Mouse (Mus musculus): Measurements from ENCODE around the gene Btbd1. TPM values are rescaled to one million over a fixed set of nuclear protein-coding genes. Genes with fewer than 3 reads are reported as not detected.

Btbd1 gene
- total RNA-seq (2023), result 52.2 TPM

GRCm38 (mm10) chr7:81829379-81829894 lies at the start of gene Btbd1:
Gene Btbd1, minus strand, starts transcription at chr7:81829431.

GRCm38 (mm10) chr7:81858968-81859721 lies 29.9 kb upstream of the Btbd1 start, which contains the start of gene Tm6sf1:
Gene Tm6sf1, plus strand, starts transcription at chr7:81859001.

GRCm38 (mm10) chr7:81855694-81856093 lies 26.5 kb upstream of the Btbd1 start, which contains the start of gene Gm10160:
Gene Gm10160, minus strand, starts transcription at chr7:81855794.

GRCm38 (mm10) chr7:81789095-81789757 lies 40.0 kb downstream of the Btbd1 start, which contains the start of gene 3110040N11Rik:
Gene 3110040N11Rik, minus strand, starts transcription at chr7:81789478.

GRCm38 (mm10) chr7:81762180-81763109 lies 66.8 kb downstream of the Btbd1 start, which contains the start of gene Ramac:
Gene Ramac, plus strand, starts transcription at chr7:81762925.

Other genes starting within 250 kb of the Btbd1 start
- not detected for gene Homer2, start 121.9 kb downstream of the Btbd1 start, total RNA-seq (2023)
- 54.4 TPM for gene Ramac, start 66.5 kb downstream of the Btbd1 start, total RNA-seq (2023)
- gene 3110040N11Rik, start 40.0 kb downstream of the Btbd1 start, total RNA-seq (2023), result 24.6 TPM
- gene Gm10160, start 26.4 kb upstream of the Btbd1 start, total RNA-seq (2023), result not detected
- gene Tm6sf1, start 29.6 kb upstream of the Btbd1 start, total RNA-seq (2023), result 33.5 TPM
- 43.1 TPM for gene Hdgfl3, start 105.0 kb upstream of the Btbd1 start, total RNA-seq (2023)
- not detected for gene Bnc1, start 162.9 kb upstream of the Btbd1 start, total RNA-seq (2023)